Mouse (Mus musculus) liver (tissue): ENCODE measurements around the gene Cdk20.

ENCODE experiments used
- DNase-seq: peaks from one replicate; pipeline ENCODE4 v3.0.0-alpha.2; 2020; ENCODE audit warnings: mixed read lengths

Cdk20 gene

DNA sequence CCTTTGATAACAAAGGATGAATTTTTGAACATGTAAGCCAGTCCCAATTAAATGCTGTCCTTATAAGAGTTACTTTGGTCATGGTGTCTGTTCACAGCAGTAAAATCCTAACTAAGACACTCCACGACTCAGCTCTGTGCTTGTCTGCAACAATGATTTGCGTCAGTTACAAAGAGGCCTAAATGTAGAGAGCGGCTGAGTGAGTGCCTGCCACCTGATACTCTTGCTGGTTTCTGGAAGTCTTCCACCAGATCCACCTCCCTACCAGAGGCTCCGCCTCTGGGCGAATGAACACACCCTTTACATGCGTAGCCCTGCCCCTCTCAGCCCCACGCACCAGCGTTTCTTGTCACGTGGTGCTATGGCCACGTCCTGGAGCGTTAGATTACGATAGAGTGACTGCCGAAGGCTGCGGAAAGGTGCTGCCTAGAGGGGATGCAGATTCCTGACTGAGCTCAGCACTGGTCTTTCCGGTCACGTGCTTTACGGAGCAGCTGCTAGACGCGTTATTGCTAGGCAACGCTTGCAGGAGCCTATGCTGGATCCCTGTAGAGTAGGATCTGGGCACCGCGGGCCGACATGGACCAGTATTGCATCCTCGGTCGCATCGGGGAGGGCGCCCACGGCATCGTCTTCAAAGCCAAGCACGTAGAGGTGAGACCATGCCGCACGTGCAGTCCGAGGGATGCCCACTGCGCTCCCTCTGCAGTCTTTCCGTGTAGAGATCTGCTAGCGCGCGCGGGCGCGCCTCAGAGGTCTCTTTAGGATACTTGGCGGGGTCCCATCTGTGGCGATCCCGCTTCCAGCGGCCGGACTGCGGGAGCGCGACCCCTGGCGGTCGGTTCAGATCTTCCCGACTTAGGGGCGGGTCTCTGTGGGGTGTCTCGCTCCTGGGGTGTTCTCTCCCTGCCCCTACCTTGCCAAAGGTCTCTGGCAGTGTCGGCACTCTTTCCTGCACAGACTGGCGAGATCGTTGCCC lies at the start of gene Cdk20:
Gene Cdk20 (plus strand): TSS at position 298 of the 979 bp plus-strand sequence.
- peak; percentile 94 for DNase-seq

DNA sequence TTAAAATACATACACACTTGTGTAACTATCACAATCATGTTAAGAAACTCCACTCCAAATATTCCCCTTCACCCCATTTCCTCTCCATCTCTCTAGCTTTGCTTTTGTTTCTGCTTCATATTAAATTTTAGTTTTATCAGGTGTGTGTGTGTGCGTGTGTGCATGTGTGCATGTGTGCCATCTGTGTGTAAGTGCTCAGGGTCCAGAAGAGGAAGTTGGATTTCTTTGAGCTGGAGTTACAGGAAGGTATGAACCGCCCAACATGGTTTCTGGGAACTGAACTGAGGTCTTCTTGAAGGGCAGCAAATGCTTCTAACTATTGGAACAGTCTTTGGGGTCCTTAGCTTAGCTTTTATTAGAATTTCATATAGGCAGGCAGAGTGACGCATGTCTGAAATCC lies 47.2 kb upstream of the Cdk20 start:
- DNase-seq, result no peak

DNA sequence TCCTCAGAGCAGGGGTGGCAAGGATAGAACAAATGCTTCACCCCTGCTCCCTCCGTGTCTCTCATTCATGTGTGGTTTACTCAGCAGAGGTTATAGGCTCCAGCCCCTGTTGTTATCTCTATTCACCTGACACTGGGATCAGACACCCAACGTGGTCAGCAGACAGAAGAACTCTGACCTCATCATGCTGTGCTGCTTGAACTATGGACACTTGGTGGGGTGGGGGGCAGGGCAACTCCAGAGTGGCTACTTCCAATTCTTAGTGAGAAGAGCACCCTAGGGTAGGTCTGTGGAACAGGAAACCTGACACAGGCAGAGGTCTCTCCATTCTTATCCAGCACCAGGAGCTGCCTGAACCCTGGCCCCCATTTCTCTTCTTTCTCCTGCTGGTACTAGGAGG lies 46.1 kb upstream of the Cdk20 start:
- peak; percentile 55 for DNase-seq

GRCm38 (mm10) chr13:64388415-64388814 lies 43.7 kb upstream of the Cdk20 start:
- DNase-seq, result no peak

DNA sequence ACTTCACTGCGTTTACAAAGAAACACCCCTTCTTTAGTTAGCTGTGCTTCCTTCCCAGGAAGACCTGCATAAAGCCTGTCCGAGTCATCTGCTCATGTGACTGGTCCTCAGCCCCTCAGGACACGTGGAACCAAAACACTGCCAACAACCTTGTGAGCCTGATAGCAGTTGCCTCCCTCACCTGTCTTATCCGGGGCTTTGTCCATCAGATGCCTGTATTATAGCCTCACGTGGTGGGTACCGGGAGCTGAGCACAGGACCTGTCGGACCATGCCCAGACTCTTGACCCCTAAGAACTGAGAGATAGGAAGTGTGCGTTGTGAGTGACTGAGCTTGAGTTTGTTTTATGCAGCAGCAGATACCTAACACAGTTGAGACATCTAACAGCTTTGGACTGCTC lies 35.1 kb upstream of the Cdk20 start:
- DNase-seq, result no peak

GRCm38 (mm10) chr13:64398065-64398464 lies 34.0 kb upstream of the Cdk20 start:
- DNase-seq, result no peak

GRCm38 (mm10) chr13:64399906-64400305 lies 32.2 kb upstream of the Cdk20 start:
- no peak for DNase-seq

- no peak for DNase-seq
Measured at GRCm38 (mm10) chr13:64400801-64401361, 31.2 kb upstream of the Cdk20 start.

DNA sequence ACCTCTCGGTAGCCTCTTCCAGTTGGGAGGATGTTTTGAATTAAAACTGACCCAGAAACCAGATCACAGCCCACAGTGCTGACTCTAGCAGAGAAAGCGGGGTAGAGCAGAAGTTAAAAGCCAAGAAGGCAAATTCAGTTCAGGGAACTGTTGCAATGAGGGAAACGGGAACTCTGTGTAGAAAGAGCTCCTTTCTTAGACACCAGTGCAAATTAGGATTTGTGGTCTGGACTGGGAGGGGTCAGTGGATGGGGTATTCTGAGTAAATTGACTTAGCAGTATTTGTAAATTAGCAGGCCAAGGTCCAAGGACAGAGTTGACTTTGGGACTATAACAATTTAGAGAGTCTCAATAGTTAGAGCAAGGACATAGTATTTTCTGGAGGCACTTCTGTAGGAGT lies 30.1 kb upstream of the Cdk20 start:
- no peak for DNase-seq

DNA sequence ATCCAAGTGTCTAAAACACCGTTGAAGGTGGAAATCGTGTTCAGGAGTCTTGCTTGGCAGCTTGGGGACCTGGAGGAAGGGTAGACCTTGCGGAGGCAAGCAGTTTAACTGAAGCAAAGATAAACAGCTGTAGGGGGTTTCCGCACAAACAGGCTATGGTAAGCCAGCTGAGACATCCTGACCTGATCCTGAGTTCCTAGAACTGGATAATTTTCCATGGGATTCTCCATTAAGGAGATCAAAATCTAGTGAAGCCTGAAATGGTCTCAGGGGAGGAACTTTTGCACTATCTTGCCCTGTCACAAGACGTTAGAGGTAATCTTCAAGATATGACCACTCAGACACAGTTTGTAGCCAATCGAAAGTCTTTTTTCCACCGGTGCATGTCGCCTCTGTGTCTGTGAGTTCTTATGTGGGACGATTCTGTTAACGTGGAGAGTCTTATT lies 29.6 kb upstream of the Cdk20 start:
- DNase-seq, result peak; percentile 12

GRCm38 (mm10) chr13:64402951-64403460 lies 29.1 kb upstream of the Cdk20 start:
- no peak for DNase-seq

DNA sequence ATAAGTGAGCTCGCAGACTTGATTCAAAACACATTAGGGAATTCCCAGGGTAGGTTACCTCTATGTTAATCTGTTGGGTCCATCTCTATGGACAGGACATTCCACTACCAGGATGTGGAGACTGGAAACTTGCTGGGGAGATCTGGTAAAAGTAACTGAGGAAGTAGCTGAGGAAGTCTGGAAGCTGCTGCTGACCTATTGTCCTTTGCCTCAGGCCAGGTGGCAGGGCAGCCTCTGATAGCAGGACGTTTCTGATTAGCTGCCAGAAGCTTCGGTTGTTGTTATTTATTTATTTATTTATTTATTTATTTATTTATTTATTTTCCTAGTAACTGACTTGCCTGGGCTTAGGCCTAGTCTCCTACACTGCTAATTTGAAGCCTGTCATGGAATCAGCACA lies 28.6 kb upstream of the Cdk20 start:
- DNase-seq, result no peak

DNA sequence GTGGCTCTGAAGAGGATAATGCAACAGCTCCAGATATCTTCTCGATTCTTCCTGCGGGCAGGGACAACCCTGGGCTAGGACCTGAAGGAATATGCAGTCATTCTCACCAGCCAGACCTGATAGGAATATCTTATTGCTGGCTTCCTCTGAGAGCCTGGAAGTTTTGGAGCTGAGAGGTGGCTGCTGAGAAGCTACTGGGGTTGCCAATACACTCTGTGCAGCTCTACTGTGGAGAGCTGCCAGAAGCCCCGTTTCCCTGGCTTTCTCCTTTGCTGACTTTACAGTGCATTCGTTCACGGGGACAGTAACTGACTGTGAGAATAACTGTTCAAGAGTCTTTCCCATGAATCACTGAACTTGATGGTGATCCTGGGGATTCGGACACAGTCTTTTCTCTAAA lies 26.6 kb upstream of the Cdk20 start:
- DNase-seq, result no peak

DNA sequence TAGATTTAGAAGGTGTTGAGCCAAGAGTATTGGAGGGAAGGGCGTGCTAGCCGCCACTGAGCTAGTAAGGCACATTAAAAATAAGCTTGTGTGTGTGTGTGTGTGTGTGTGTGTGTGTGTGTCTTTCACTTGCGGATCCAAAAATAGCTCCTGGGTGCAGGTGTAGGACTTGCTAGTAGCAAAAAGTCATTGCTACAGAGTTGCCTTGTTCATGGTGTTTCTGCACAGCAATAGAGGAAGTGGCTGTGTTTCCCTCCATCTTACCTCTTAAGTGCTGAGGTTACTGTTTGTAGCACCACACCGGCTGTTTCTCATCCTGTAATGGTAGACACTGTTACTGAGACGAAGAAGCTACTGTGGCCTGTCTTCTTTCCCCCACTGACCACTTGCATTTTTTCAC lies 24.1 kb upstream of the Cdk20 start:
- no peak for DNase-seq

GRCm38 (mm10) chr13:64410604-64411003 lies 21.5 kb upstream of the Cdk20 start:
- DNase-seq, result peak; percentile 71

DNA sequence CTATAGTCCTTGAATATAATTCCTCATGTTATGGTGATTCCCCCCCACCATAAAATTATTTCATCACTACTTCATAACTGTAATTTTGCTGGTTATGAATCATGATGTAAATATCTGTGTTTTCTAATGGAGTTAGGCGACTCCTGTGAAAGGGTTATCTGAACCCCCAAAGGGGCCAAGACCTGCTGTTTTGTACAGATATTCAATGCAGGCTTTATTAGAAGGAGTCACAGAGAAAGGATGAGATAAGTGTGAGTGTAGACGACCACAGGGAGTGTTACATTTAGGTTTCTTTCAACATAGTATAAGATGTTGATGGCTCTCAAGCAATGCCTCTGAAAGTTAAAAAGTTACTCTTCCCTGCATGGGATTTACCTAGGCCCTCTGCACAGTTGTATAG lies 20.8 kb upstream of the Cdk20 start:
- peak; percentile 49 for DNase-seq

- peak; percentile 17 for DNase-seq
Measured at GRCm38 (mm10) chr13:64412752-64413257, 19.3 kb upstream of the Cdk20 start.

DNA sequence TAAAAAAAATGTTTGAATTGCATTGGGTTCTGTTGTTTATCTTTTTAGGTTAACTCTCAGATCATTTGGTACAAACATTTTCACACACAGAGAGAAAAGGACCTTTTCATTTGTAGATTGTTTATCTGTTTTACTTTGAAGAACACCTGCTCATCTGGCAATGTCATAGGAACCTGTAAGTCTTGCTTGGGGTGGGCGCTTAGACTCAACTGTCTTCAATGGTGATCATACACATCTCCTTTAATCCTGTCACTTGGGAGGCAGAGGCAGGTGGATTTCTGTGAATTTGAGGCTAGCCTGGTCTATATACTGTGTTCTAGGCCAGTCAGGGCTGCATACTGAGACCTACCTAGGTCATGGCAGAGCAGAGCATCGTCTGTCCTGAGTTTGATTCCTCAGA lies 16.5 kb upstream of the Cdk20 start:
- DNase-seq, result no peak

GRCm38 (mm10) chr13:64416955-64417601 lies 15.0 kb upstream of the Cdk20 start:
- DNase-seq, result no peak

GRCm38 (mm10) chr13:64420847-64421246 lies 11.3 kb upstream of the Cdk20 start:
- no peak for DNase-seq

DNA sequence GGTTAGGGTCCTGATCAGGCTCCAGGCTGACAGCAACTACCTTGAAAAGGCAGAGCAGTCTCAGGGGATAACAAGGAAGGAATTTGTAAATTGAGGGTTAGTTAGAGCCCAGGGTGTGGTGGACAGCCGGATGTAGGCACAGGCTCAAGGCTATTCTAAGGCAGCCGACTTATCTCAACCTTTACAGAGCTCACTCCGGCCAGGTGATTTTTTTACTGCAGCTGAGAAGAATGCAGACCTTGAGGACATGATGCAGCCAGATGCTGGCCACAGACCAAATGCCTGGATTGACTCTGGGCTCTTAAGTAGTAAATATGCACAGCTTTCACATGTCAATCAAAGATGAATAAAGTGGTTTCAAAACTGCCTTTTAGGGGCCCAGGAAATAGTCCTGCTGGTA lies 10.7 kb upstream of the Cdk20 start:
- no peak for DNase-seq

DNA sequence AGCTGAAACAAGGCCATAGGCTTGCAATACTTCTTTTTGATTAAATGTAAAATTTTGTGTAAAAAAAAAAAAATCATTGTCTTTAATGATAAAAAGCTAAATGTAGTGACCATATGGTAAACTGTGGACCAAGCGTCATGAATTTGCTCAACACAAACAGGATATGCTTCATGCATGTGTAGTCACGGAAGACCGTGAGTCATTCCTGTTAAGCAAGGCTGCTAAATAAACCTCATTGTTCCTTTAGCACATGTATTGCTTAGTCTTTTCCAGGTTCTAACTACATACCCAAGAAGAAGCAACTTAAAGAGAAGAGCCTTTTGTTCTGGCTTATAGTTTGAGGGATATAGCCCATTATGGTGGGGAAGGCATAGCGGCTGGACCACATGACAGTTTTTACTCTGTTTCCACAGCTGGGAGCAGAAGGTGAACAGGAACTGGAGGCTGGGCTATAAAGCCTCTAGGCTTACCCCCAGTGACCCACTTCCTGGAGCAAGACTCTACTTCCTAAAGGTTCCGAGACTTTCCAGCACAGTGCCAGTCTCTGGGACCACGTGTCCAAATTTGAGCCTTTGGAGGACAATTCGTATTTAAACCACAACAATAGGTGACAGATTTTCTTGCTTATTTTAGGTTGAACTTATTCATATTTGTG lies 10.0 kb upstream of the Cdk20 start:
- no peak for DNase-seq

- DNase-seq, result no peak
Measured at GRCm38 (mm10) chr13:64422607-64422957, 9.5 kb upstream of the Cdk20 start.
